Mouse (Mus musculus) ES-Bruce4 (cell line): ENCODE data around the gene Umad1. TPM values are rescaled to one million over a fixed set of nuclear protein-coding genes. Genes with fewer than 3 reads are reported as not detected.

ENCODE experiments used
- H3K27ac ChIP-seq: 2 replicates; pipeline ENCODE4 v1.5.1; 2012; ENCODE audit warnings: low read length, inconsistent platforms; ENCODE audit not compliant: insufficient read depth
- H3K27me3 ChIP-seq: 2 replicates; pipeline ENCODE4 v1.6.1; 2012; ENCODE audit warnings: mild to moderate bottlenecking, low read length, inconsistent platforms; ENCODE audit not compliant: control insufficient read depth, poor library complexity, insufficient read depth, severe bottlenecking
- H3K36me3 ChIP-seq: 2 replicates; pipeline ENCODE4 v1.6.1; 2012; ENCODE audit warnings: inconsistent platforms, mild to moderate bottlenecking, low read length, moderate library complexity; ENCODE audit not compliant: control insufficient read depth, poor library complexity, insufficient read depth, severe bottlenecking
- H3K4me1 ChIP-seq: one replicate; pipeline ENCODE4 v1.8.1; 2011; ENCODE audit warnings: low read length; ENCODE audit not compliant: control insufficient read depth, insufficient read depth
- H3K4me3 ChIP-seq: 2 replicates; pipeline ENCODE4 v1.5.1; 2011; ENCODE audit warnings: low read depth, mild to moderate bottlenecking, low read length
- H3K9ac ChIP-seq: 2 replicates; pipeline ENCODE4 v1.6.1; 2012; ENCODE audit warnings: low read depth, mild to moderate bottlenecking, inconsistent platforms; ENCODE audit not compliant: poor library complexity, severe bottlenecking
- H3K9me3 ChIP-seq: replicated peaks from 2 replicates; pipeline ENCODE4 v1.6.1; 2012; ENCODE audit warnings: mild to moderate bottlenecking, low read length, inconsistent platforms; ENCODE audit not compliant: control insufficient read depth, poor library complexity, insufficient read depth, severe bottlenecking
- CTCF ChIP-seq: IDR thresholded peaks from one replicate; pipeline ENCODE4 v1.8.1; 2011; ENCODE audit warnings: low read depth, low read length
- EP300 ChIP-seq: IDR thresholded peaks from 2 replicates; pipeline ENCODE4 v1.6.1; 2011; ENCODE audit warnings: low read depth, low read length; ENCODE audit not compliant: insufficient read depth
- POLR2A ChIP-seq: IDR thresholded peaks from one replicate; pipeline ENCODE4 v1.8.1; 2011; ENCODE audit warnings: low read length; ENCODE audit not compliant: insufficient read depth
- polyA plus RNA-seq: library from polyadenylated mRNA; stranded (reverse); fragments of >200 nt; gene quantifications from 2 replicates; pipeline ENCODE4 v1.2.4, GENCODE M21; 2011; ENCODE audit warnings: low read depth; ENCODE audit not compliant: missing spikeins, insufficient read depth, insufficient read length

Gene Umad1
- polyA plus RNA-seq, 1 experiment = 2.5 TPM

- Histone ChIP-seq H3K4me1 (no peaks in the 10 kb centered on the region), H3K36me3 (no peaks in the 10 kb centered on the region), H3K9ac (no peak overlapping the region), H3K4me3 (no peak overlapping the region), H3K27me3 (no peaks in the 10 kb centered on the region), H3K27ac (no peak overlapping the region), H3K9me3 (no peaks in the 10 kb centered on the region)
- TF ChIP-seq EP300 = no peak
- TF ChIP-seq CTCF = no peak
- TF ChIP-seq POLR2A = no peak
Measured at GRCm38 (mm10) chr6:8489938-8490585, 231.0 kb downstream of the Umad1 start.

GRCm38 (mm10) chr6:8492248-8492647 is 233.2 kb downstream of the Umad1 start:
- Histone ChIP-seq H3K4me3 (no peak overlapping the region), H3K27me3 (no peaks in the 10 kb centered on the region), H3K9me3 (no peaks in the 10 kb centered on the region), H3K36me3 (no peaks in the 10 kb centered on the region), H3K4me1 (no peaks in the 10 kb centered on the region), H3K9ac (no peak overlapping the region), H3K27ac (no peak overlapping the region)
- TF ChIP-seq EP300 = no peak
- no peak for TF ChIP-seq CTCF
- TF ChIP-seq POLR2A = no peak

- H3K36me3 ChIP-seq = no peaks in the 10 kb centered on the region
- H3K9ac ChIP-seq = no peak overlapping the region
- H3K9me3 ChIP-seq = no peaks in the 10 kb centered on the region
- no peak overlapping the region for H3K4me3 ChIP-seq
- H3K4me1 ChIP-seq = no peaks in the 10 kb centered on the region
- no peak for TF ChIP-seq EP300
- TF ChIP-seq CTCF = no peak
- no peaks in the 10 kb centered on the region for H3K27me3 ChIP-seq
- no peak overlapping the region for H3K27ac ChIP-seq
Measured at GRCm38 (mm10) chr6:8495109-8495826, 236.2 kb downstream of the Umad1 start.

GRCm38 (mm10) chr6:8495827-8496222 is 236.7 kb downstream of the Umad1 start:
- no peaks in the 10 kb centered on the region for H3K27me3 ChIP-seq
- TF ChIP-seq EP300 (no peak), CTCF (no peak), POLR2A (no peak)

GRCm38 (mm10) chr6:8497234-8497867 is 238.3 kb downstream of the Umad1 start:
- Histone ChIP-seq H3K4me3 (no peak overlapping the region), H3K4me1 (no peaks in the 10 kb centered on the region), H3K9ac (no peak overlapping the region), H3K27me3 (no peaks in the 10 kb centered on the region), H3K36me3 (no peaks in the 10 kb centered on the region), H3K27ac (no peak overlapping the region), H3K9me3 (no peaks in the 10 kb centered on the region)
- TF ChIP-seq CTCF (no peak), EP300 (no peak), POLR2A (no peak)

More at GRCm38 (mm10) chr6:8495827-8496222, 236.7 kb downstream of the Umad1 start:
- no peaks in the 10 kb centered on the region for H3K4me1 ChIP-seq
- H3K9ac ChIP-seq = no peak overlapping the region
- H3K9me3 ChIP-seq = no peaks in the 10 kb centered on the region
- no peak overlapping the region for H3K27ac ChIP-seq
- H3K4me3 ChIP-seq = no peak overlapping the region
- no peaks in the 10 kb centered on the region for H3K36me3 ChIP-seq

- Histone ChIP-seq H3K4me3 (no peak overlapping the region), H3K9ac (no peak overlapping the region), H3K27ac (no peak overlapping the region), H3K9me3 (no peaks in the 10 kb centered on the region), H3K4me1 (no peaks in the 10 kb centered on the region), H3K36me3 (no peaks in the 10 kb centered on the region), H3K27me3 (no peaks in the 10 kb centered on the region)
- TF ChIP-seq EP300 = no peak
- TF ChIP-seq POLR2A = no peak
- TF ChIP-seq CTCF = no peak
Measured at GRCm38 (mm10) chr6:8497868-8498257, 238.8 kb downstream of the Umad1 start.
